Mouse (Mus musculus): ENCODE data around the gene B3gnt9. TPM values are rescaled to one million over a fixed set of nuclear protein-coding genes. Genes with fewer than 3 reads are reported as not detected.

B3gnt9 gene
- total RNA-seq, 4 experiments from 2014 or later, result 4.2 to 5.4 (median 4.8) TPM

GRCm38 (mm10) chr8:105282239-105282638 lies 27.3 kb upstream of the B3gnt9 start:
- no peak for DNase-seq (ENCODE audit: low spot score in 2 of 2)

- no peak for DNase-seq (ENCODE audit: low spot score in 2 of 2)
Measured at GRCm38 (mm10) chr8:105281821-105282220, 26.9 kb upstream of the B3gnt9 start.

- no peak for DNase-seq (ENCODE audit: low spot score in 2 of 2)
Measured at GRCm38 (mm10) chr8:105280567-105280966, 25.6 kb upstream of the B3gnt9 start.

- DNase-seq (ENCODE audit: low spot score in 2 of 2), result peak; percentile 77 to 88
Measured at GRCm38 (mm10) chr8:105278911-105279334, 24.0 kb upstream of the B3gnt9 start.

- DNase-seq (ENCODE audit: low spot score in 2 of 2), result no peak
Measured at GRCm38 (mm10) chr8:105276292-105277120, 21.6 kb upstream of the B3gnt9 start.

- no peak for DNase-seq (ENCODE audit: low spot score in 2 of 2)
Measured at GRCm38 (mm10) chr8:105275840-105276239, 20.9 kb upstream of the B3gnt9 start, which contains the start of gene Nol3. Gene Nol3, plus strand, starts transcription at chr8:105276140.

GRCm38 (mm10) chr8:105275387-105275786 lies 20.4 kb upstream of the B3gnt9 start:
- DNase-seq (ENCODE audit: low spot score in 2 of 2), result no peak

- no peak for DNase-seq (ENCODE audit: low spot score in 2 of 2)
Measured at GRCm38 (mm10) chr8:105270916-105271186, 15.9 kb upstream of the B3gnt9 start.

- no peak for DNase-seq (ENCODE audit: low spot score in 2 of 2)
Measured at GRCm38 (mm10) chr8:105270101-105270915, 15.4 kb upstream of the B3gnt9 start.

GRCm38 (mm10) chr8:105269461-105269947 lies 14.6 kb upstream of the B3gnt9 start, which contains the start of gene Hsf4:
Gene Hsf4, plus strand, starts transcription at chr8:105269801.
- DNase-seq (ENCODE audit: low spot score in 2 of 2), result peak in 1 of 2 experiments; percentile 67

GRCm38 (mm10) chr8:105269075-105269458 lies 14.1 kb upstream of the B3gnt9 start:
- no peak for DNase-seq (ENCODE audit: low spot score in 2 of 2)

GRCm38 (mm10) chr8:105268342-105269074 lies 13.6 kb upstream of the B3gnt9 start:
- DNase-seq (ENCODE audit: low spot score in 2 of 2), result peak in 1 of 2 experiments; percentile 89

GRCm38 (mm10) chr8:105266775-105267174 lies 11.8 kb upstream of the B3gnt9 start:
- no peak for DNase-seq (ENCODE audit: low spot score in 2 of 2)

- DNase-seq (ENCODE audit: low spot score in 2 of 2), result no peak
Measured at GRCm38 (mm10) chr8:105265128-105265527, 10.2 kb upstream of the B3gnt9 start.

- DNase-seq (ENCODE audit: low spot score in 2 of 2), result no peak
Measured at GRCm38 (mm10) chr8:105264024-105264982, 9.3 kb upstream of the B3gnt9 start, which contains the start of the genes Tradd and Fbxl8. Gene Tradd, minus strand, starts transcription at chr8:105264609. Gene Fbxl8, plus strand, starts transcription at chr8:105264648.

GRCm38 (mm10) chr8:105263244-105263912 lies 8.4 kb upstream of the B3gnt9 start:
- DNase-seq (ENCODE audit: low spot score in 2 of 2), result no peak

- no peak for DNase-seq (ENCODE audit: low spot score in 2 of 2)
Measured at GRCm38 (mm10) chr8:105261326-105261980, 6.5 kb upstream of the B3gnt9 start.

GRCm38 (mm10) chr8:105260371-105261099 lies 5.6 kb upstream of the B3gnt9 start:
- DNase-seq (ENCODE audit: low spot score in 2 of 2), result no peak
